Mouse (Mus musculus) heart, adult 2 months (tissue): ENCODE measurements around the gene Fam241b.

ENCODE experiments used
- CTCF ChIP-seq: fragments of 200-600 bp; IDR thresholded peaks from 2 replicates; pipeline ENCODE4 v1.8.1; 2022; ENCODE audit warnings: antibody characterized with exemption, mild to moderate bottlenecking, moderate library complexity
- POLR2A ChIP-seq: fragments of 200-500 bp; IDR thresholded peaks from 2 replicates; pipeline ENCODE4 v1.6.1; 2011; ENCODE audit warnings: mild to moderate bottlenecking, low read depth, low read length, control low read depth; ENCODE audit not compliant: insufficient read depth

- TF ChIP-seq CTCF, result peak; percentile 92
- no peak for TF ChIP-seq POLR2A
These were observed 41.9 kb downstream of the Fam241b start for GRCm38 (mm10) chr10:62101504-62102439.
